Mouse (Mus musculus) cerebellum, adult 2 months (tissue): Measurements from ENCODE around the gene Faah. TPM values are rescaled to one million over a fixed set of nuclear protein-coding genes. Genes with fewer than 3 reads are reported as not detected.

Source experiments
- DNase-seq, 2 experiments: peaks; one replicate each; pipeline ENCODE4 v3.0.0; 2021
- H3K27ac ChIP-seq: fragments of 200-500 bp; 2 replicates; pipeline ENCODE4 v1.5.1; 2012; ENCODE audit warnings: low read length, control low read depth, inconsistent platforms; ENCODE audit not compliant: insufficient read depth
- H3K27me3 ChIP-seq: fragments of 200-500 bp; 2 replicates; pipeline ENCODE4 v1.6.1; 2012; ENCODE audit warnings: inconsistent platforms, mild to moderate bottlenecking, low read length, moderate library complexity; ENCODE audit not compliant: control insufficient read depth, insufficient read depth
- H3K4me1 ChIP-seq: fragments of 200-500 bp; 2 replicates; pipeline ENCODE4 v1.6.1; 2011; ENCODE audit warnings: low read length; ENCODE audit not compliant: control insufficient read depth, insufficient read depth
- H3K4me3 ChIP-seq: fragments of 200-500 bp; replicated peaks from 2 replicates; pipeline ENCODE3; 2011; ENCODE audit warnings: mild to moderate bottlenecking, low read depth, low read length, control low read depth; ENCODE audit not compliant: insufficient read depth
- CTCF ChIP-seq: fragments of 200-500 bp; IDR thresholded peaks from 2 replicates; pipeline ENCODE4 v1.5.1; 2011; ENCODE audit warnings: low read depth, mild to moderate bottlenecking, control low read depth, low read length, moderate library complexity, borderline replicate concordance; ENCODE audit not compliant: insufficient read depth
- POLR2A ChIP-seq: fragments of 200-500 bp; IDR thresholded peaks from 2 replicates; pipeline ENCODE4 v1.6.1; 2011; ENCODE audit warnings: low read length, control low read depth, borderline replicate concordance; ENCODE audit not compliant: insufficient read depth
- WGBS: fragments of 180-500 bp; shearing (Covaris S2); methylation state at CpG from one replicate; pipeline ENCODE4 v1.1.7; 2018; 5-methylcytosine and 5-hydroxymethylcytosine counted together
- polyA plus RNA-seq: library from polyadenylated mRNA; depleted of rRNA; stranded (reverse); fragments of >200 nt; gene quantifications from 2 replicates; pipeline ENCODE4 v1.2.3, GENCODE M21; 2012

Gene Faah
- polyA plus RNA-seq, 1 experiment: 61.8 TPM

GRCm38 (mm10) chr4:115939295-115940102, 78.2 kb downstream of the Faah start, which contains the start of gene Dmbx1:
Gene Dmbx1 (minus strand): TSS chr4:115939926.
- H3K27ac ChIP-seq: no peak within 1 kb of the TSS
- TF ChIP-seq CTCF (no peak), POLR2A (no peak)
- peaks cover 21% of the 10 kb centered on the region; the same call in 1 of the 2 replicates for H3K27me3 ChIP-seq
- 1% methylated on average over 71 of the region's 71 CpGs for WGBS
- H3K4me1 ChIP-seq: peaks cover 4% of the 10 kb centered on the region; the same call in 1 of the 2 replicates
- peak; percentile 20 to 41 for DNase-seq
- H3K4me3 ChIP-seq: peak within 1 kb of the TSS; percentile 13

GRCm38 (mm10) chr4:115938276-115939160, 79.2 kb downstream of the Faah start:
- Histone ChIP-seq H3K4me3 (no peak overlapping the region), H3K27ac (no peak overlapping the region), H3K4me1 (peaks cover 4% of the 10 kb centered on the region; the same call in 1 of the 2 replicates), H3K27me3 (peaks cover 21% of the 10 kb centered on the region; the same call in 1 of the 2 replicates)
- TF ChIP-seq POLR2A: no peak
- no peak for TF ChIP-seq CTCF
- DNase-seq: peak; percentile 31 to 72
- WGBS: 7% methylated on average over 37 of the region's 37 CpGs

- WGBS: 23% methylated on average over 19 of the region's 19 CpGs
- Histone ChIP-seq H3K4me3 (no peak overlapping the region), H3K27me3 (peaks cover 21% of the 10 kb centered on the region; the same call in 1 of the 2 replicates), H3K27ac (no peak overlapping the region), H3K4me1 (peaks cover 4% of the 10 kb centered on the region; the same call in 1 of the 2 replicates)
- peak in 1 of 2 experiments; percentile 14 for DNase-seq
- TF ChIP-seq CTCF: no peak
- no peak for TF ChIP-seq POLR2A
Observed at GRCm38 (mm10) chr4:115937061-115937976, 80.4 kb downstream of the Faah start.

- WGBS: 3% methylated on average over 20 of the region's 20 CpGs
Observed at GRCm38 (mm10) chr4:115936646-115937045, 81.1 kb downstream of the Faah start.

GRCm38 (mm10) chr4:115935835-115936581, 81.7 kb downstream of the Faah start:
- Histone ChIP-seq H3K4me1 (peaks cover 4% of the 10 kb centered on the region; the same call in 1 of the 2 replicates), H3K4me3 (no peak overlapping the region), H3K27ac (no peak overlapping the region), H3K27me3 (peaks cover 20% of the 10 kb centered on the region; the same call in 1 of the 2 replicates)
- no peak for DNase-seq
- 2% methylated on average over 36 of the region's 36 CpGs for WGBS
- TF ChIP-seq CTCF (no peak), POLR2A (no peak)

More at GRCm38 (mm10) chr4:115936646-115937045, 81.1 kb downstream of the Faah start:
- Histone ChIP-seq H3K4me3 (no peak overlapping the region), H3K27ac (no peak overlapping the region), H3K27me3 (peaks cover 21% of the 10 kb centered on the region; the same call in 1 of the 2 replicates), H3K4me1 (peaks cover 4% of the 10 kb centered on the region; the same call in 1 of the 2 replicates)
- no peak for DNase-seq
- TF ChIP-seq CTCF (no peak), POLR2A (no peak)

- Histone ChIP-seq H3K4me3 (no peak overlapping the region), H3K4me1 (no peaks in the 10 kb centered on the region), H3K27ac (no peak overlapping the region), H3K27me3 (peaks cover 3% of the 10 kb centered on the region; the same call in 1 of the 2 replicates)
- TF ChIP-seq POLR2A: no peak
- TF ChIP-seq CTCF: no peak
- DNase-seq: no peak
- 57% methylated on average over 13 of the region's 13 CpGs for WGBS
Observed at GRCm38 (mm10) chr4:115931556-115932088, 86.1 kb downstream of the Faah start.
